Mouse (Mus musculus): Measurements from ENCODE around the gene Mcrs1. TPM values are rescaled to one million over a fixed set of nuclear protein-coding genes. Genes with fewer than 3 reads are reported as not detected.

The Mcrs1 gene
- polyA plus RNA-seq, 1 experiment from 2014 or later = 59.2 TPM

- peak overlapping the region; percentile 55 for H3K4me3 ChIP-seq (replicated peaks)
- no peaks in the 10 kb centered on the region for H3K9me3 ChIP-seq (replicated peaks)
- no peaks in the 10 kb centered on the region for H3K36me3 ChIP-seq
- no peak overlapping the region for H3K27ac ChIP-seq
- peaks cover 26% of the 10 kb centered on the region for H3K4me1 ChIP-seq (replicated peaks)
- no peak overlapping the region for H3K9ac ChIP-seq
- 4% methylated on average over 22 of the region's 22 CpGs for WGBS (ENCODE audit: insufficient replicate concordance)
- no peak for DNase-seq
- H3K4me2 ChIP-seq = peak overlapping the region; percentile 71
- H3K27me3 ChIP-seq = peaks cover 100% of the 10 kb centered on the region
- no peak; the same call in 1 of the 2 replicates for ATAC-seq (ENCODE audit: low read depth)
Observed at GRCm38 (mm10) chr15:99225081-99225810, 26.5 kb downstream of the Mcrs1 start.

GRCm38 (mm10) chr15:99224208-99224911 is 27.4 kb downstream of the Mcrs1 start, which contains the start of gene Kcnh3:
Gene Kcnh3 (plus strand): TSS chr15:99224861.
- peak; percentile 58 for ATAC-seq (ENCODE audit: low read depth)
- H3K9ac ChIP-seq = peak within 1 kb of the TSS; percentile 17; the same call in 1 of the 2 replicates

GRCm38 (mm10) chr15:99223585-99224207 is 28.1 kb downstream of the Mcrs1 start:
- peak overlapping the region; percentile 55 for H3K4me3 ChIP-seq (replicated peaks)
- whole genome bisulfite sequencing (ENCODE audit: insufficient replicate concordance) = 1% methylated on average over 43 of the region's 46 CpGs
- peaks cover 26% of the 10 kb centered on the region for H3K4me1 ChIP-seq (replicated peaks)
- H3K9me3 ChIP-seq (replicated peaks) = no peaks in the 10 kb centered on the region
- peaks cover 96% of the 10 kb centered on the region for H3K27me3 ChIP-seq
- DNase-seq (peak; percentile 34), ATAC-seq (ENCODE audit: low read depth) (no peak)
- H3K4me2 ChIP-seq = peak overlapping the region; percentile 71
- no peak overlapping the region for H3K27ac ChIP-seq
- H3K36me3 ChIP-seq = no peaks in the 10 kb centered on the region
- H3K9ac ChIP-seq = peak overlapping the region; percentile 17; the same call in 1 of the 2 replicates

More at GRCm38 (mm10) chr15:99224208-99224911, 27.4 kb downstream of the Mcrs1 start, which contains the start of gene Kcnh3:
- peaks cover 100% of the 10 kb centered on the region for H3K27me3 ChIP-seq
- H3K4me2 ChIP-seq = peak within 1 kb of the TSS; percentile 71
- H3K4me3 ChIP-seq (replicated peaks) = peak within 1 kb of the TSS; percentile 55
- H3K4me1 ChIP-seq (replicated peaks) = peaks cover 26% of the 10 kb centered on the region
- no peak within 1 kb of the TSS for H3K27ac ChIP-seq
- H3K36me3 ChIP-seq = no peaks in the 10 kb centered on the region
- H3K9me3 ChIP-seq (replicated peaks) = no peaks in the 10 kb centered on the region
- 2% methylated on average over 57 of the region's 66 CpGs for WGBS (ENCODE audit: insufficient replicate concordance)
- DNase-seq = peak; percentile 46

GRCm38 (mm10) chr15:99222794-99223584 is 28.8 kb downstream of the Mcrs1 start:
- 6% methylated on average over 18 of the region's 18 CpGs for WGBS (ENCODE audit: insufficient replicate concordance)
- H3K9me3 ChIP-seq (replicated peaks) = no peaks in the 10 kb centered on the region
- H3K27ac ChIP-seq = no peak overlapping the region
- DNase-seq = no peak
- H3K27me3 ChIP-seq = peaks cover 94% of the 10 kb centered on the region
- H3K4me1 ChIP-seq (replicated peaks) = peaks cover 31% of the 10 kb centered on the region
- ATAC-seq (ENCODE audit: low read depth) = no peak
- H3K36me3 ChIP-seq = no peaks in the 10 kb centered on the region
- peak overlapping the region; percentile 55 for H3K4me3 ChIP-seq (replicated peaks)
- H3K4me2 ChIP-seq = peak overlapping the region; percentile 71
- H3K9ac ChIP-seq = peak overlapping the region; percentile 17; the same call in 1 of the 2 replicates

GRCm38 (mm10) chr15:99221315-99221952 is 30.3 kb downstream of the Mcrs1 start:
- ATAC-seq (ENCODE audit: low read depth) (no peak), DNase-seq (no peak)
- H3K27ac ChIP-seq = no peak overlapping the region
- H3K27me3 ChIP-seq = peaks cover 78% of the 10 kb centered on the region
- no peaks in the 10 kb centered on the region for H3K36me3 ChIP-seq
- no peak overlapping the region for H3K4me2 ChIP-seq
- peaks cover 39% of the 10 kb centered on the region for H3K4me1 ChIP-seq (replicated peaks)
- WGBS (ENCODE audit: insufficient replicate concordance) = 15% methylated on average over 8 of the region's 8 CpGs
- no peaks in the 10 kb centered on the region for H3K9me3 ChIP-seq (replicated peaks)
- no peak overlapping the region for H3K4me3 ChIP-seq (replicated peaks)
- H3K9ac ChIP-seq = no peak overlapping the region

- H3K4me1 ChIP-seq (replicated peaks) = peaks cover 20% of the 10 kb centered on the region
- no peak overlapping the region for H3K4me3 ChIP-seq (replicated peaks)
- DNase-seq (no peak), ATAC-seq (ENCODE audit: low read depth) (peak; percentile 77)
- no peaks in the 10 kb centered on the region for H3K9me3 ChIP-seq (replicated peaks)
- peaks cover 40% of the 10 kb centered on the region for H3K27me3 ChIP-seq
- no peak overlapping the region for H3K9ac ChIP-seq
- no peak overlapping the region for H3K27ac ChIP-seq
- peaks cover 5% of the 10 kb centered on the region for H3K36me3 ChIP-seq
- WGBS (ENCODE audit: insufficient replicate concordance) = 63% methylated on average over 4 of the region's 4 CpGs
- H3K4me2 ChIP-seq = no peak overlapping the region
Observed at GRCm38 (mm10) chr15:99217630-99218029, 34.1 kb downstream of the Mcrs1 start.

GRCm38 (mm10) chr15:99215741-99216463 is 35.9 kb downstream of the Mcrs1 start:
- no peak overlapping the region for H3K4me3 ChIP-seq (replicated peaks)
- H3K36me3 ChIP-seq = peaks cover 21% of the 10 kb centered on the region
- H3K4me2 ChIP-seq = no peak overlapping the region
- H3K9ac ChIP-seq = no peak overlapping the region
- DNase-seq (peak; percentile 69), ATAC-seq (ENCODE audit: low read depth) (peak; percentile 49; the same call in 1 of the 2 replicates)
- no peaks in the 10 kb centered on the region for H3K9me3 ChIP-seq (replicated peaks)
- peaks cover 20% of the 10 kb centered on the region for H3K4me1 ChIP-seq (replicated peaks)
- H3K27ac ChIP-seq = peak overlapping the region; percentile 58
- WGBS (ENCODE audit: insufficient replicate concordance) = 68% methylated on average over 11 of the region's 11 CpGs
- peaks cover 23% of the 10 kb centered on the region for H3K27me3 ChIP-seq

- Histone ChIP-seq H3K9me3 (replicated peaks) (no peaks in the 10 kb centered on the region), H3K4me2 (no peak overlapping the region), H3K27me3 (peaks cover 13% of the 10 kb centered on the region), H3K4me3 (replicated peaks) (no peak overlapping the region), H3K27ac (no peak overlapping the region), H3K9ac (no peak overlapping the region), H3K36me3 (peaks cover 24% of the 10 kb centered on the region), H3K4me1 (replicated peaks) (peaks cover 20% of the 10 kb centered on the region)
- ATAC-seq (ENCODE audit: low read depth) (no peak), DNase-seq (peak; percentile 29)
- 86% methylated on average over 2 of the region's 2 CpGs for WGBS (ENCODE audit: insufficient replicate concordance)
Observed at GRCm38 (mm10) chr15:99214941-99215340, 36.8 kb downstream of the Mcrs1 start.

- H3K4me3 ChIP-seq (replicated peaks) = no peak overlapping the region
- H3K4me1 ChIP-seq (replicated peaks) = peaks cover 17% of the 10 kb centered on the region
- DNase-seq (no peak), ATAC-seq (ENCODE audit: low read depth) (no peak)
- H3K27me3 ChIP-seq = peaks cover under 1% of the 10 kb centered on the region; the same call in 1 of the 2 replicates
- no peaks in the 10 kb centered on the region for H3K9me3 ChIP-seq (replicated peaks)
- H3K4me2 ChIP-seq = no peak overlapping the region
- peaks cover 37% of the 10 kb centered on the region for H3K36me3 ChIP-seq
- 76% methylated on average over 10 of the region's 10 CpGs for WGBS (ENCODE audit: insufficient replicate concordance)
- no peak overlapping the region for H3K9ac ChIP-seq
- H3K27ac ChIP-seq = no peak overlapping the region
Observed at GRCm38 (mm10) chr15:99213183-99213582, 38.6 kb downstream of the Mcrs1 start.

GRCm38 (mm10) chr15:99205959-99206358 is 45.8 kb downstream of the Mcrs1 start:
- no peak for ATAC-seq (ENCODE audit: low read depth)
- Histone ChIP-seq H3K9me3 (replicated peaks) (no peaks in the 10 kb centered on the region), H3K4me1 (replicated peaks) (no peaks in the 10 kb centered on the region), H3K4me2 (no peak overlapping the region), H3K27me3 (no peaks in the 10 kb centered on the region), H3K27ac (no peak overlapping the region), H3K4me3 (replicated peaks) (no peak overlapping the region), H3K9ac (no peak overlapping the region), H3K36me3 (peaks cover 28% of the 10 kb centered on the region)
- DNase-seq = no peak
- 77% methylated on average over 8 of the region's 8 CpGs for WGBS (ENCODE audit: insufficient replicate concordance)
